Mouse (Mus musculus) heart, postnatal 25 days (tissue): ENCODE measurements around the gene Cd247. TPM values are rescaled to one million over a fixed set of nuclear protein-coding genes. Genes with fewer than 3 reads are reported as not detected.

Experiments
- DNase-seq: peaks from one replicate; pipeline ENCODE4 v3.0.0; 2022; ENCODE audit warnings: low spot score
- intact Hi-C: fragments of 180-260 bp; cut with DNase I; formaldehyde crosslinking; loops from one replicate; pipeline ENCODE4 v1.15.1; 2025
- total RNA-seq, 2 experiments: library from RNA; stranded (reverse); gene quantifications; 2 replicates each; pipeline ENCODE4 v1.2.3; 2021

Gene Cd247
- total RNA-seq, 2 experiments from 2014 or later = 0.39 to 0.60 TPM

GRCm38 (mm10) chr1:165771491-165771897 is 17.0 kb upstream of the Cd247 start:
- DNase-seq = peak; percentile 49
- intact Hi-C loops = loop anchor here (10.0 kb wide), 1 partner anchor 593 kb away; no protein-coding TSS in a partner anchor

GRCm38 (mm10) chr1:165771998-165772397 is 16.5 kb upstream of the Cd247 start:
- intact Hi-C loops = loop anchor here (10.0 kb wide), 1 partner anchor 593 kb away; no protein-coding TSS in a partner anchor
- DNase-seq = no peak

DNA sequence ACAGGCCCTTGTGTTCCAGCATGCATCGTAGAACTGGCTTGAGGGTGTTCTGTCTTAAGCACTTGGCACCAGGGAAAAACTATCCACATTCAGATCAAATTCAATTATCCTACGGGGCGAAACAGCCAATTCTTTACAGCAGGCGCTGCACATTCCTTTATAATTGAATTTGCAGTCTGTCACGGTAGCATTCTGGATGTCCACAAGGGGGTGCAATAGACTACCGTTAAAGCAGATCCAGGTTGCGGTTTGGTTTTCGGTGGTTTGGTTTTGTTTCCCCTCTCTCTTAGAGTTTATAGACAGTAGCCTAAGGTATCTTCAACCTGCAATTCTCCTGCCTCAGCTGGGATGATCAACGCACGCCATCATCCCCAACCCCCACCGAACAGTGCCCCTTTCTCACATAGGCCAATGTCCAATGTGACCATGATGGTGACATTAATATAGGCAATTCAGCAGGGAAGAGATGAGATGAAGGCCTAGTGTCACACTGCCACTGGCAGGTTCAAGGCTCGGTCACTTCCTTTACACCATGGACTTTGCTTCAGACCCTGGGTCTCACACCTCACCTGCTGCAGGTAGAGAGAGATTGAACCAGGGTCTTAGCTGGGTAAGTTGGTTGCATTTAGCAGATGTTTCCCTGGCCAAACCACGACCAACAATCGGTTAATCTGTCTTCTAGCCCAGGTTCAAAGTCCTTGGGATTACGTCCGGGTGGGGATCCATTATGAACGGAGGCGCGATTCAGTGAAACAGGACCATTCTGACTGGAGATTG is 12.8 kb upstream of the Cd247 start:
- DNase-seq = no peak

DNA sequence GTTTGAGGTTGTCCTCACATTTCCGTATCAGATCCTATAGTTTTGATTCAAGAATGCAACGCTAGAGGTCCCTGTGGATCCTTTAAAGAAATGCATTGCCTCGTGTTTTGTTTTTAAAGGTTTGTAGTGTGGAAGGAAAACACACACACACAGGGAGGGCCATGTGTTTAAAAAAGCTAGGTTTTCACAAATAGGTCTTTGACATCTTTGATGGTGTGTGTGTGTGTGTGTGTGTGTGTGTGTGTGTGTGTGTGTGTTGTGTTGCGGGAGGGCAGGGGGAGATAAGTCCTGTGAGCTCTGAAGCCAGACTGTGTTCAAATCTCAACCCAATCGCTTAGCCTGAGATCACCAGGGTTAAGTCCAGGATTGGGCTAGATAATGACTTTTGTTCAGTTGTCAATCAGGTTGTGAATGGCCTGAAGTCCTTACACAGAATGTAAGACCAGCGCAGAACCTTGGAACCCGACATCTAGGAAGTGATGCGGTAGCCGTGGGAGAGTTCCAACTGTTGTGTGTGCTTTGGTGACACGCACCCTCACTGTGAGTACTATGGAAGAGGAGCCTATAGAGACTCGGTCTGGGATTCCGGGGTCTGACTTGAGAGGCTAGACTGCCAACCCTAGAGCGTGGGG is 8.4 kb upstream of the Cd247 start:
- intact Hi-C loops = loop anchor here (1.0 to 10.0 kb wide), 4 partner anchors 73 to 585 kb away; no protein-coding TSS in a partner anchor
- no peak for DNase-seq

More for the DNA sequence above, 12.8 kb upstream of the Cd247 start:
- intact Hi-C loops = loop anchor here (1.0 to 10.0 kb wide), 3 partner anchors 115 to 589 kb away; no protein-coding TSS in a partner anchor

DNA sequence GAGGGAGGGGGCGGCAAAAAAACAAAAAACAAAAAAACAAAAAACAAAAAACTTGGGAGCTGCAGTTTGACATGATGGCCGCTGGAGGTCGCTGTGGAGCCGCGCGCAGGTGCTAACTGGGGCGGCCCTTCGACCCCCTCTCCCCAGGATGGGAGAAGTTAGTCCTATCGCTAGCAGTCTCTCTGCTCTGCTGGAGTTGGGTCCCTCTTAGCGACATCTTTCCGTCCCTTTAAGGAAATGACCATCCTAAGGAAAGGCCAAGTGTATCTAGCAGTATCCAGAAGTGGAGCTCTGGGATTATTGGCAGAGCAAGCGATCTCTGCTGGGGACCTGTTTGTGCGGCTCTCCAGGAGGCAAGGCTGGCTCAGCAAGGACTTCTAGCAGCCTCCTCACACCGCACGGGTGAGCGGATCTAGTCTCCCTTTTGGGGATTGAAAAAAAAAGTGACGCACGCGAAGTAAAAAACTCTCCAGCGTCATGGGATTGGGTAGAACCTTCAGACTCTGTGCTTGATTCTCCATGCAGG is 7.8 kb upstream of the Cd247 start:
- no peak for DNase-seq
- intact Hi-C loops = loop anchor here (2.0 kb wide), 2 partner anchors 72 to 186 kb away; no protein-coding TSS in a partner anchor

GRCm38 (mm10) chr1:165781426-165781825 is 7.1 kb upstream of the Cd247 start:
- DNase-seq = no peak
- intact Hi-C loops = loop anchor here (2.0 kb wide), 2 partner anchors 71 to 185 kb away; no protein-coding TSS in a partner anchor

DNA sequence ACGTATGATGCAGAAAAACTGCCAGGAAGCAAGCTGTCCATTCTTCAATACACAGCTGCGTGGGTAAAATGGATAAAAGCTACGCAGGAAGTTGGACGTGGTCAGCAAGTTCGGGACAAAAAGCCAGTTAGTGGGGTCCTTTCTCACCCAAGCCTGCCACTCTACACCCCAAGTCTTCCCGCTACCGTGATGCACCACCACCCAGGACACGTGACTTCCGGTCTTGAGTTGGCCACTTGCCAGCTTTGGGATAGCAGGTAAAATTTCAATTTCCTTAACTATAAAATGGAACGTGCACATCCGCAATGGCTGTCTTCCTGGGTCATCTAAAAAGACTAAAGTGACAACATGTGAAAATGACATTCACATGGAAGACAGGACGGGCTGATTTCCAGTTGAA is 6.6 kb upstream of the Cd247 start:
- no peak for DNase-seq
- intact Hi-C loops = loop anchor here (2.0 kb wide), 2 partner anchors 71 to 185 kb away; no protein-coding TSS in a partner anchor

- intact Hi-C loops = no loop called here
- no peak for DNase-seq
Observed at GRCm38 (mm10) chr1:165786296-165786695, 2.2 kb upstream of the Cd247 start.

DNA sequence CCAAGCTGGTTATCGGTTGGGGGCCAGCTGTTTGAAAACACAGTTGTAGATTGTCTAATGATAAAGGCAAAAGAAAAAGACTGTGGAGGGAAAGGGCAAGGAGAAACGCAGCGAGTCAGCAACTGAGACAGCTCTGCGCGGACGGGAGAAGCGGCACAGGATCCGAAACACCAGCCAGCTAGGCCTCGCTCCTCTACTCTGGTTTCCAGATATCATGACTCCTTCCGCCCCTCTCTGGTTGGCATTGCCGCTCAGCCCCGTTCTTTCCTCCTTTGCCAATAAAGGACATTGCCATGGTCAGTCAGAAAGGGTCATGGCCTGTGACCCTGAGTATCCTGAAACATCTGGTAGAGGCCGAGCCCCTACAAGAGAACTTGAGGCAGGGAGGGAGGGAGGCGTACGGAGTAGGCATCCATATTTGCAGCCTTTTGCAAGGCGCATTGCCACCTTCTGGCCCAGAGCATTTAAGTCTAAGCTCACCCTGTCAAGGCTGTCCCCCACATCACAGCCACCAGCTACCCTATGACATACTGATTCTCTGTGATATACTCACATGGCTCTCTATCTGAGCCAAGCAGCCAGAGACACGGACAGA is 682 bp downstream of the Cd247 start:
- intact Hi-C loops = no loop called here
- DNase-seq = no peak

DNA sequence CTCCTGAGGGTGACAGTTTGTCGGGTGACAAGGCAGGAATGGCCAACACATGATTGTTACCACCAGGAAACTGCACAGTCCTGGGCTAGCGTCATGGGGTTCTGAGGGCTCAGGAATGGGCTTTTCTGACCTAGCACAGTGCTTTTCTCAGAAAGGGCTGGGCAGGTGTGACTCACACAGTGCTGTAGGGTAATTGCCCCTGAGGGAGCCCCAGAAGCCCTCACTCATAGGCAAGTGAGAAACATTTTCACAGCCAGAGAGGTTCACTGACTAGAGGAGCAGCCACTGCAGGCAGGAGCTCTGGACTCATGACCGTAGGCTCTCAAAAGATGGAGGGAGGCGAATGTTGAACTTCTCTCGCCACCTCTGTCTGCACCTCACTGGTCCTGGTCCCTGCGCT is 1.5 kb downstream of the Cd247 start:
- no peak for DNase-seq
- intact Hi-C loops = no loop called here

- no peak for DNase-seq
- intact Hi-C loops = no loop called here
Observed at GRCm38 (mm10) chr1:165790461-165791210, 2.2 kb downstream of the Cd247 start.

DNA sequence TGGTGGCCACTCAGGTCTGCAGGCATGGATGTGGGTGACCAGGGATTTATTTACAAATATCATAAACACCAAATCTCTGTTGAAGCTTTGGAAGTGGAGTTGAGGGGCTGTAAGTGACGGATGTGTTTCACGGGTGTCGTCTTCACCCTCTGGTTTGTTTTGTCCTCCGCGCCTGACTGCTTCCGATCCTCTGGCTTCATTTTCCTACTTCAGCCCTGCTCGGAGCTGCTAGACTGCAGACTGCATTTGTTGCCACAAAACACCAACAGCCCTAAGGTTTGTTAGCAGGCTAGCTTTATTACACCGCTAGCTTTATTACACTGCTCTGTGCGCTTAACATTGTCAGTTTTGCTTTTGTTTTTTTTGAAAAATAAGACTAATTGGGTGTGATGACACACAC is 2.9 kb downstream of the Cd247 start:
- no peak for DNase-seq
- intact Hi-C loops = no loop called here

DNA sequence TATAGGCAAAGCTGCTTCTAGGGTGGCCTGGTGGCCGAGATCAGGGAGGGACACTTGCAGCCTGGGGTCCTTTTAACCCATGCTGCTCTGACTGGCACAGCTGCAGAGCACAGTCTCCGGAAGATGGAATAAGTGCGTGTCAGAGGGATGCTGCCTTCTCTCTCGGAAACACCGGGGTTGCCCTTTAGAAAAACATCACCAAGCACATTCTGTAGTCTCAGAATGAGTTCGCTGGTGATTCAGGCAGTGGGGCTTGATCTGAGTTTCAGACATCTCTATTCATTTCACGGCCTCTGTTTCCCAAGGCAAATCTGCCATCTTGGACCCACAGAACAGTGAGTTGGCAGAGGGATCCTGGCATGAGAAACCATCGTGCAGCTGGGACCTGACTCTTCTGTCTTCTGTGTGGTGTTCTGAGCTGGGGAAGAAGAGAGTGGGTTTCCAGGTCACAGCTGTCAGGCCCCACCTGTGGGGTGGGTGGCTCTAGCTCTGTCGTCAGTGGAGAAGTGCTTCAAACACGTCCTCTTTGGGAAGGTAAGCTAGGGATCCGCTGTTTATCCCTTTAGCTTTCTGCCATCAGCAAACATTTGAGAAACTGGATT is 13.3 kb downstream of the Cd247 start:
- no peak for DNase-seq
- intact Hi-C loops = no loop called here

GRCm38 (mm10) chr1:165803107-165803506 is 14.6 kb downstream of the Cd247 start:
- DNase-seq = no peak
- intact Hi-C loops = no loop called here

- intact Hi-C loops = no loop called here
- DNase-seq = no peak
Observed at GRCm38 (mm10) chr1:165804133-165804532, 15.7 kb downstream of the Cd247 start.

DNA sequence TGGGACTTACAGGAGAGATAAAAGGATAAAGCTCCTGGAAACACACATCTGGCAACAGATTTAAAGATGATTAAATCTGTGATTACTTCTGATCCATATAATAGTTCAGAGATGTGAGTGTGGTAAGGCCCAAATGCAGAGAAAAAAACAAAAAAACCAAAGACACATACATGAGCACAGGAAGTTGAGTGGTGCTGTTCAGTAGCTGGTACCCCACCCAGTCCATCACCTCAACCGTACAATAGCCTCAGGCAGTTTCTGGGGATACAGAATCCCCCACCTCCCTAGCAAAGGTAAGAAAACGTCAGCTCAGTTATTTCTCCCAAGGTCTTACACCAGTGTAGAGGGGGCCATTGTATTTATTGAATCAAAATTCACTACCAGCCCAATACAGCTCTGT is 22.2 kb downstream of the Cd247 start:
- intact Hi-C loops = no loop called here
- DNase-seq = no peak

GRCm38 (mm10) chr1:165811170-165811569 is 22.7 kb downstream of the Cd247 start:
- intact Hi-C loops = no loop called here

GRCm38 (mm10) chr1:165812775-165813174 is 24.3 kb downstream of the Cd247 start:
- DNase-seq = no peak
- intact Hi-C loops = no loop called here

More at GRCm38 (mm10) chr1:165811170-165811569, 22.7 kb downstream of the Cd247 start:
- DNase-seq = no peak

DNA sequence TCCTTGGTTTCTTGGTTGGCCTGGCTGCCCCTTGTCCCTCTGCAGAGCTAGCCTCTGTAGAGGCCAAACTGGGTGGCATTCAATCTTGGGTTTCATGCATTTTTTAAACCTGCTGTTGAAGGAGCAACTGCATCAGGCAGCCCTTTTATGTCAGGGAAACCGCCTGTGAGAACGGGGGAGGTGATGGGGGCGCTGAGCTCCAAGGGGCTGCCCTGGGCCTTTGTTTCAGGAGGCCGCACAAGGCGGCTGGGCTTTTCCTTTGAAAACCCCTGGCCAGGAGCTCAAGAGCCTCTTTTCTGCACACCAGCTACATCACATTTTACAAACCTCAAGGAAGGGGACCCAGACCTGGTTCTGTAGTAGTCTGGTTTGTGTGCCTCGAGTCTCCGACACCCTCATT is 25.6 kb downstream of the Cd247 start:
- intact Hi-C loops = no loop called here
- no peak for DNase-seq
